Mouse (Mus musculus): ENCODE measurements around the gene Diaph3. TPM values are rescaled to one million over a fixed set of nuclear protein-coding genes. Genes with fewer than 3 reads are reported as not detected.
A peak's percentile ranks its signal among the peaks of the same experiment; 100 is the strongest.
"Not testable (repeated sequence)": the region's sequence is repeated elsewhere in the genome, so short reads cannot be mapped to it uniquely, and the experiment has no call there.

Gene Diaph3
- total RNA-seq, 2 experiments from 2014 or later, result 35.7 to 61.8 TPM

DNA sequence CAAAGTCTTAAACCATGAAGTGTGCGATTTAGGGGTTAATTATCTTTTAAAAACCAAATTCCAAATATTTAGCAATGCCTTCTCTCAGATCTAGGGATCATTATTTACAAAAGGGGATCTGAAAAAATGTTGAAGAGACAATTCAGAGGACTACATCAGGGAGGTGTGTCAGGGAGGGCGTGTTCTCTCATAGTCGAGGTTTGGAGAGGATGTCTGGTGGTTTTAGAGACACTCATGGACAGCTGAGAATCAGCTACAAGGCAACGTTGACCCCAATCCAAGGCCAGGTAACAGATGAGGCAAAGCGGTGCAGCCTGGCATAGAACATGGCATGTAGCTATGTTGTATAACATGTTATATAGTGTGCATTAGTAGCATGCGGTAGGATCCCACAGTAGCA, 396.5 kb downstream of the Diaph3 start:
- no peak for ATAC-seq (ENCODE audit: poor library complexity, severe bottlenecking)

DNA sequence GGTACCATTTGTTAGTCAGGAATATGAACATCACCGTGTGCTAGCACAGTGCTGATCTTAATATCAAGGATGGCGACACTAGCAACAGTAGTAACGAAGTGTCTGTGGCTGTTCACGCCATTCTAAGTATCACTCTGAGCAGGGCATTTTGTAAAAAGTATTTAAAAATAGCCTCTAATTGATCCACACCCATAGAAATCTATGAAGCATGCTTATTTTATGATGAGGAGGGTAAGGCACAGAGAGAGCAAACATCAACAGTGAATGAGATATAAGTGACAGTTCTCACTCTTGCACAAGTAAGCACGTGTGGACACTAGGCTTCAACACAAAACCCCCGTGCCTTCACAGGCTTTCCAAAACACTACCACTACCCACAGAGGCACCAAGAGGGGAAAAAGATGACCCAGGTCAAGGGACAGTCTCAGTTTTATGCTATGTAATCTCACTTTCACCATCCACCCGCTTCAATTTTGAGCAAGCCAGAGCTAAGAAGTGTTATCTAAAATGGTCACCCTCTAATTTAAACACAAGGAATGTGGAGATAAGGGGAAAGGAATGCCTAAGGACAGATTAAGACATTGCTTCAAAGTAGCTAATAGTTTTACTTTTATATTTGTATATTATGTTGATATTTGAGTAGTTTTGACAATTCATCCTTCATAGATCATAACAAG, 399.0 kb downstream of the Diaph3 start:
- ATAC-seq (ENCODE audit: poor library complexity, severe bottlenecking), result no peak

DNA sequence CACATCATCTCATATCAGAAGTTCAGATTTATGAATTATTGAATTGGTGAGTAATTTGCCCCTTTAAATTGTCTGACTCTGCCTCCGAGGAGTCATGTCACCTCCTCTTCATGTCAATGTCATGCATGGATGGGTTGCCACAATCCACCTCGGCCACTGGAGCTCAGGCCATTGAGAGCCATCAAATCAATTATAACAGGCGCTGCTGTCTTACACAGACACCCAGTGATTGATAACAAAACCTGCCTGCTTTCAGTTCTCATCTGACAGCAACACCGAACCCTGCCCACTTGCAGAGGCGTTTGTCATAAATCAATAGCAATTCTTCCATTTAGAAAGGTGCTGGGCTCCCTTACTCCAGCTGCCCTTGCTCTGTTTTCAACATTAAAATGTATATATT, 402.1 kb downstream of the Diaph3 start:
- ATAC-seq (ENCODE audit: poor library complexity, severe bottlenecking), result no peak

DNA sequence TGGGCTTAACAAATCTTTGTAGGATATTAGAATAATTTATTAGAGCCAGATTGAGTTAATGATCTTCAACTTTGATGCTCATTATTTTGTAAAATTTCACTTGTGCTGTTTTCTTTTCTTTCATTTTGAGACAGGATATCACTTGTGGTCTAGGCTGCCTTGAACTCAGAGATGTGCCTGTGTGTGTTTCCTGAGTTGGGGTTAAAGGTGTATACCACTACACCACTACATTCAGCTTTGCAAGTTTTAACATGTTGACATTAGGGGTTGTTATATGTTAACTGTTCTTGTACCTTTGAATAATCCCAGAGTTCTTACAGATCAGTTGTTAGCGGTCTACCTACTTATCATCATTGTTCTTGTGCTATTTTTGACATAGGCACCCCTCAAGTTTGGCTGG, 404.4 kb downstream of the Diaph3 start:
- peak; percentile 73 for ATAC-seq (ENCODE audit: poor library complexity, severe bottlenecking)

- no peak for ATAC-seq (ENCODE audit: poor library complexity, severe bottlenecking)
Observed at GRCm38 (mm10) chr14:86731300-86731699, 409.7 kb downstream of the Diaph3 start.

- no peak for ATAC-seq (ENCODE audit: poor library complexity, severe bottlenecking)
Observed at GRCm38 (mm10) chr14:86729617-86730098, 411.4 kb downstream of the Diaph3 start.

- no peak for ATAC-seq (ENCODE audit: poor library complexity, severe bottlenecking)
Observed at GRCm38 (mm10) chr14:86727538-86728045, 413.4 kb downstream of the Diaph3 start.

DNA sequence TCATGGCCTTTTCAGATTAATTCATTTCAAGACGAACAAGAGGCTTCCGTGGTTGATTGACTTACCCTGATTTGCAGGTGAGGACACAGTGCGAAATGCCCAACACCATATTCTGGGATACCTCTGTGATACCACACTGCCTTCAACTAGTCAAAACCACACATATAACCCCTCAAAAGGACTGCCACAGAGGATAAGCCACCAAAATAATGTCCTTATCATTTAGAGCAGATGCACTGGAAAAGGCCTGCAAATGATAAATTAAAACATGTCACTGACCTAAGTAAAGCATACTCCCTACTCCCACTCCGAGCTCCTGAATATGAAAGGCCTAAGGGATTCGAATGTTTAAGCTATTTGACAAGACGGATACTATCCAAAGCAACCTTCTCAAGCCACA, 419.3 kb downstream of the Diaph3 start:
- ATAC-seq (ENCODE audit: poor library complexity, severe bottlenecking), result no peak

GRCm38 (mm10) chr14:86721082-86721481, 420.0 kb downstream of the Diaph3 start:
- ATAC-seq (ENCODE audit: poor library complexity, severe bottlenecking), result no peak

GRCm38 (mm10) chr14:86720408-86720807, 420.6 kb downstream of the Diaph3 start:
- not testable (repeated sequence) for ATAC-seq (ENCODE audit: poor library complexity, severe bottlenecking)

DNA sequence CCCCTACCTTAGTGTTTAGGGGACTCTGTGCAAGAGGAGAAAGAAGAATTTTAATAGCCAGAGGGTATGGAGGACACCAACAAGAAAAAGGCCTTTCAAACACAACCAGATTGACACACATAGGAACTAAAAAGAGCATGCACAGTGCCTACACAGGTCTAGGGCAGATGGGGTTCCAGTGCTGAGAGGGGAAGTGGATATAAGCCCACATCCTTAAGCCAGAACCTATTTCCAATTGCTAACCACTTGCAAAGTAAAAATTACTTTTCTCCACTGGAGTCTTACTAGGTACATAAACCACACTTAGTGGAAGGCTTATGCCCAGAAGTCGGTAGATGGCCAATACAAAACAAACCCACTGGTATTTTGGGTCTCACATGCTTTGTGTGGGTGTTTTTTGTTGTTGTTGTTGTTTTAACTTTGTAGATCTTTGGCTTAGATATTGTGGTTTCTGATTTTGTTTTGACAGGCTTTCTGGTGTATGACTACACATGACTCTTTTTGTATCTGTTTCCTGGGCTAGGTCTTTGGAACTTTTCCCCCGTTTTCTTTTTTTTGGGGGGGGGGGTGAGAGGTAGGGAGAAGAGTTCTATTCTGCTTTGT, 426.8 kb downstream of the Diaph3 start:
- no peak for ATAC-seq (ENCODE audit: poor library complexity, severe bottlenecking)

- no peak for ATAC-seq (ENCODE audit: poor library complexity, severe bottlenecking)
Observed at GRCm38 (mm10) chr14:86704080-86704479, 437.0 kb downstream of the Diaph3 start.

DNA sequence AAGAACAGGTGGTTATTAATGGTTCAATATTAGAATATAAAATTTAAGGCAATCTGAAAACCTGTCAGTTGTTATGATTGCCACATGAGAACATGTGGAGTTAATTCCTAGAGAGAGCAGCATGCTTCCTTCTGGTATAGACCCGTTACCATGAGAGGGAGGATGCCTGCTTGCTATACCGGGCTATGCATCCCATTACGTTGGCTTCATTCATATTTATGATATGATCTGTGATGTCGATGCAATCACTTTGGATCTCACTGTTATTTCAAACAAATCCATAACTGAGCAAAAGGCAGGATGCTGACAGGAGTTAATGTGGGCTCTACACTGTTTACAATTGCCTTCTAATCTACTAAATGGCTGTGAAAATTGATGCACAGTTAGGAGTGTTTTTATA, 439.9 kb downstream of the Diaph3 start:
- no peak for ATAC-seq (ENCODE audit: poor library complexity, severe bottlenecking)

DNA sequence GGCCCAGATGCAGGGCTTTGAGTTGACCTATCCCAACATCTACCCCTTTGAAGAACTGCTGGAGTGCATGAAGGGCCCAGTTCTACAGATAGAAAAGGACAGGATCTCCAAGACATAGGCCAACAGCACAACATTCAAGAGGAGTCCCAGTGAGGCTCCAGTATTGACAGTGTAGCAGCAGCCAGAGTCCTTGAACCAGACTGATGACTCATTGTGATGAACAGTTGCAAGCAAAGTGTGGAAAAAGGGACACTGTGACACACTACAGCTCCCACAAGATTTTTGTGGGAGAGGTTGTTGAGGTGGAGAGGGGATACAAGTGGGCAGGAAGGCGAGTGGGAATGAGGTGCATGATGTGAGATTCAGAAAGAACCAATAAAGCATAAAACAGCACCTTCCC, 443.1 kb downstream of the Diaph3 start:
- ATAC-seq (ENCODE audit: poor library complexity, severe bottlenecking), result no peak

DNA sequence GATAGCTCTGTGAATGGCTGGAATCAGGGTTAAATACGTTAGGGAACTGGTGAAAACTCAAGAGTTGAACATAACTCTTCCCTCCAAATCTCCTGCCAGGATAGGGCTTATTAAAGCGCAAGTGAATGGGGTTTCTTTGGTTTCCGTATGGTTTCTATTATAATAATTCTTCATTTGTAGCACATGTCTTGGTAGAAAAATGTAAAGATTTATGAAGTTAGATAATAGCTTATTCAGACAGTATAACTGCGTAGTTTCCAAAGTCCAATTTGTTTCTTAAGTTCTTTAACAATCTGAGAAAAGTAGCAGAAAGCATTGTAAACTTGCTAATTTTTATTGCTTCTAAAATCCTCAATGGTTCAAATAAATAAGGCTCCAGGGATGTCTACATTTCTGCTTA, 448.3 kb downstream of the Diaph3 start:
- ATAC-seq (ENCODE audit: poor library complexity, severe bottlenecking), result no peak

GRCm38 (mm10) chr14:86691298-86691697, 449.7 kb downstream of the Diaph3 start:
- ATAC-seq (ENCODE audit: poor library complexity, severe bottlenecking), result no peak

DNA sequence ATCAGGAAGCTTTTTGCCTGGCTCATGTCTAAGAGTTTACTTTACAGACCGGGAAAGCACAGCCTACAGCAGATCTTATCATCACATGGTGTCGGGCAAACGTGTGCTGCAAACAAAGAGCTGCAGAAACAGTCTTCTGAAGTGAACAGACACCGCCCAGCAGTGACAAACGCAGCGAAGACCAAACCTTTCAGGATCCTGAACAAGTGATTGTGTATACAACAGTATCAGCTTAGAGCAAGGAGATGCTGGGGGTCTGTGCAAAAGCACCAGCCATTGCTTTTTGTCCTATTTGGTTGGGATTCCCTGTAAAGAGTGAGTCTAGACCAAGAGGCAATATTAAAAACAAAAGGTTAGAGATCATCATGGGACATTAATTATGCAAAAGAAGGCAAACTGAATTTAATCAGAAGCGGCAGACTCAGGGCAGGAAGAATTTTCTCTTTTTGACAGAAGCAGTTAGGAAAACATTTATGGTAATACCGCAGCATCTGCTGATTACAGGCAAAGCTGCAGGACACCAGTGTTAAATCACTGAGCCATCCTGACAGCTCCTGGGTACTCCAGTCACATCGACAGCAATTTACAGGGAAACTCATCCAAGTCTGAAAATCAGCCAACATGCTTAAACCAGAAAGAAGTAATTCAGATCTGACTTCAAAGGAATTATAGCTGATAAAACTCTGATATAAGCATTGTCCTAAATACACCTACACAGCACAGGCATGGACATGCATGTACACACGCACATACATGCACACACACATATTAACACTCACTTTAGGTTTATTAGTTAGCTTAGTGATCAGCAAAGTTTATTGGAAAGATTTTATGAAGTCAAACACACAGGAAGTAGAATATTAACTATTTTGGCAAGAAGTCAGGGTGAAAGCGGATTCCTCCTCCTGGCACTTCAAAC, 456.2 kb downstream of the Diaph3 start:
- no peak for ATAC-seq (ENCODE audit: poor library complexity, severe bottlenecking)

GRCm38 (mm10) chr14:86681951-86682350, 459.1 kb downstream of the Diaph3 start:
- ATAC-seq (ENCODE audit: poor library complexity, severe bottlenecking), result peak; percentile 54; the same call in 1 of the 2 replicates

DNA sequence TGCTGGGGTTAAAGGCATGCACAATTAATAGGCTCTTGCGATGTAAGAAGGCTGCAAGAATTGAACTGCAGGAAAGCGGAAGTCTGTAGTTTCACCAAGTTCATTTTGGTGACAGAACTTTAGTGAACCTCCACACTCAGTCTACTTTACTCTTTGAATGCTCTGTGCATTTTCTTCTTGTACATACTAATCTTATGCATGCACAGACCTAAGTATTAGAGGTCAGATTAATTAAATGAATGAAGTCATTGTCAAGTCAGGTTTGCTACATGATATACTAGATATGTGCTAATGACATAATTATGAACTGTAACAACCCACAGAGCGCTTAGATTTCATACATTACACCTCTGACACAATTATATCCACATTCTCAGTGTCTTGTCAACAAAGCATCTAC, 462.0 kb downstream of the Diaph3 start:
- no peak for ATAC-seq (ENCODE audit: poor library complexity, severe bottlenecking)

DNA sequence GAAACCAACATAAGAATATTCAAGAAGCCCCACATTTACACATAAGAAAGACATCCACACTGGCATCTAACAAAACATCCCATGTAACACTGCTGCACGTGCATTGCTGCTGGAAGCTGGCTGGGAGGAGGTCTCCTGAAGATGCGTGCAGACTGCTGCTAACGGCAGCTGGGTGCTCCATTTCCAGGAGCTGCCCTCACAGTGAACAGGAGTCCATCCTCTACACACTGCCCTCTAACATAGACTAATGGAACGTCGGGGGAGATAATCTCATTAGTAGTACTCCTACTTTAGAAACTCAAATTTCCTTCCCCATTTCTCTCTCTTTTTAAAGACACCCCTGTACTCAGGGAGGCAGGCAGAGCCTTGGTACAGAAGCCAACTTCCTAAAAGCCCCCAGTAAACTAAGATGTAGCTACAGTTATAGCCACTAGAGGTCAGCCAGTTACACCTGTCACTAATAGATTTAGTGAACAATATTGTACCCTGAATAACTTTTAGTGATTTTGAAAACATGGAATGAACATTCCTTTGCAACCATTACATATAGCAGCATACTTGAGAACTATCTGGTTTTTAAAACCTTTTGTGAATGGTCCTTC, 462.8 kb downstream of the Diaph3 start:
- no peak for ATAC-seq (ENCODE audit: poor library complexity, severe bottlenecking)

GRCm38 (mm10) chr14:86677015-86677414, 464.0 kb downstream of the Diaph3 start:
- no peak for ATAC-seq (ENCODE audit: poor library complexity, severe bottlenecking)
